Mouse (Mus musculus) erythroblast, embryonic 14.5 days (primary cell): ENCODE results near the gene Scnn1b.

ENCODE experiments used
- GATA1 ChIP-seq: IDR thresholded peaks from 2 replicates; pipeline ENCODE4 v1.6.1; 2012; ENCODE audit warnings: low read length, inconsistent platforms, mixed read lengths
- TAL1 ChIP-seq: IDR thresholded peaks from 3 replicates; pipeline ENCODE4 v1.6.1; 2012; ENCODE audit warnings: low read length, inconsistent platforms, mixed read lengths

- TF ChIP-seq TAL1 (no peak), GATA1 (no peak)
Observed at GRCm38 (mm10) chr7:121880246-121880645, 15.4 kb downstream of the Scnn1b start.
